Mouse (Mus musculus) forebrain, embryonic 12.5 days (tissue): ENCODE results near the gene Prtg. TPM values are rescaled to one million over a fixed set of nuclear protein-coding genes. Genes with fewer than 3 reads are reported as not detected.

Experiments
- ATAC-seq: fragments of 200-750 bp; cut with Nextera tagmentation; 2 replicates; pipeline ENCODE4 v1.8.0; 2017; ENCODE audit warnings: moderate TSS enrichment; ENCODE audit not compliant: low FRiP score
- H3K27ac ChIP-seq: fragments of 300-500 bp; sonication (generic); 2 replicates; pipeline ENCODE4 v1.5.1; 2016; ENCODE audit warnings: mild to moderate bottlenecking
- H3K27me3 ChIP-seq: fragments of 300-500 bp; sonication (generic); 2 replicates; pipeline ENCODE4 v1.6.1; 2016; ENCODE audit warnings: mild to moderate bottlenecking
- H3K36me3 ChIP-seq: fragments of 300-500 bp; sonication (generic); replicated peaks from 2 replicates; pipeline ENCODE4 v1.6.1; 2016; ENCODE audit warnings: mild to moderate bottlenecking
- H3K4me1 ChIP-seq: fragments of 300-500 bp; sonication (generic); 2 replicates; pipeline ENCODE4 v1.6.1; 2016
- H3K4me2 ChIP-seq: fragments of 300-500 bp; sonication (generic); 2 replicates; pipeline ENCODE4 v1.6.1; 2016; ENCODE audit warnings: mild to moderate bottlenecking, moderate library complexity
- H3K4me3 ChIP-seq: fragments of 300-500 bp; sonication (generic); replicated peaks from 2 replicates; pipeline ENCODE4 v1.5.1; 2016; ENCODE audit warnings: mild to moderate bottlenecking
- H3K9ac ChIP-seq: fragments of 300-500 bp; sonication (generic); 2 replicates; pipeline ENCODE4 v1.6.1; 2016; ENCODE audit warnings: mild to moderate bottlenecking
- H3K9me3 ChIP-seq: fragments of 300-500 bp; sonication (generic); 2 replicates; pipeline ENCODE4 v1.6.1; 2016
- WGBS: fragments of 180-500 bp; shearing (Covaris S2); methylation state at CpG from one replicate; pipeline ENCODE4 v1.1.7; 2016; 5-methylcytosine and 5-hydroxymethylcytosine counted together
- polyA plus RNA-seq: library from polyadenylated mRNA; unstranded; fragments of >200 nt; fragmentation: Nextera tagmentation; extraction: Ambion mirVana; gene quantifications from 2 replicates; pipeline ENCODE4 v1.2.1, GENCODE M21; 2016

Gene Prtg
- polyA plus RNA-seq, 1 experiment from 2014 or later = 1.7 TPM

DNA sequence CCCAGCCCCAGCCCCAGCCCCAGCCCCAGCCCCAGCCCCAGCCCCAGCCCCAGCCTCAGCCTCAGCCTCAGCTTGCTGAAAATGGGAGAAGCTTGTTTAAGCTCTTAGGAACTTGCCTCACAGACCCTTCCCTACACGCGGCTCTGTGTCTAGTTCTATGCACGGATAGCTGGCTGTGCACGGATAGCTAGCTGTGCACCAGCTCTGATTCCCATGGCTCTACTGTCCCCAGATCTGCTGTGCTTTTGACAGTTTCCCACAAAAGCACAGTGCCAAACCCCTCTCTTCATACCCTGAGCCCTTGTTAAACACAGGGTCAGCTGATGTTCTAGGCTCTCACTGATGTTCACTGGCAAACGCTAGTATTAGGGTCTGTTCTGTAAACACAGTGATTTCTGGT lies 86.1 kb downstream of the Prtg start:
- H3K36me3 ChIP-seq = peaks cover 5% of the 10 kb centered on the region
- H3K27ac ChIP-seq = no peak overlapping the region
- no peak overlapping the region for H3K4me2 ChIP-seq
- no peak overlapping the region for H3K9ac ChIP-seq
- no peaks in the 10 kb centered on the region for H3K4me1 ChIP-seq
- no peaks in the 10 kb centered on the region for H3K9me3 ChIP-seq
- ATAC-seq = no peak
- no peaks in the 10 kb centered on the region for H3K27me3 ChIP-seq
- 93% methylated on average over 5 of the region's 5 CpGs for WGBS
- H3K4me3 ChIP-seq = no peak overlapping the region

- Histone ChIP-seq H3K36me3 (peaks cover 5% of the 10 kb centered on the region), H3K4me2 (no peak overlapping the region), H3K27me3 (no peaks in the 10 kb centered on the region), H3K27ac (no peak overlapping the region), H3K4me1 (no peaks in the 10 kb centered on the region), H3K9me3 (no peaks in the 10 kb centered on the region), H3K9ac (no peak overlapping the region), H3K4me3 (no peak overlapping the region)
- no peak for ATAC-seq
- WGBS = 95% methylated on average over 6 of the region's 6 CpGs
Observed at GRCm38 (mm10) chr9:72894796-72895352, 88.2 kb downstream of the Prtg start.

- 93% methylated on average over 8 of the region's 8 CpGs for WGBS
- Histone ChIP-seq H3K4me1 (no peaks in the 10 kb centered on the region), H3K4me2 (no peak overlapping the region), H3K9ac (no peak overlapping the region), H3K27me3 (no peaks in the 10 kb centered on the region), H3K9me3 (no peaks in the 10 kb centered on the region), H3K27ac (no peak overlapping the region), H3K36me3 (0 out of 2 replicates have a peak, but pooled peaks cover 2% of the 10 kb centered on the region), H3K4me3 (no peak overlapping the region)
- ATAC-seq = no peak
Observed at GRCm38 (mm10) chr9:72902057-72902456, 95.4 kb downstream of the Prtg start.

GRCm38 (mm10) chr9:72902611-72903010 lies 95.9 kb downstream of the Prtg start:
- H3K9me3 ChIP-seq = no peaks in the 10 kb centered on the region

GRCm38 (mm10) chr9:72906693-72907103 lies 100.0 kb downstream of the Prtg start:
- no peaks in the 10 kb centered on the region for H3K4me1 ChIP-seq
- no peaks in the 10 kb centered on the region for H3K27me3 ChIP-seq
- ATAC-seq = no peak
- no peak overlapping the region for H3K4me2 ChIP-seq
- no peak overlapping the region for H3K27ac ChIP-seq
- no peaks in the 10 kb centered on the region for H3K9me3 ChIP-seq
- peaks cover 6% of the 10 kb centered on the region for H3K36me3 ChIP-seq
- no peak overlapping the region for H3K4me3 ChIP-seq
- H3K9ac ChIP-seq = no peak overlapping the region
- 82% methylated on average over 6 of the region's 6 CpGs for WGBS

More at GRCm38 (mm10) chr9:72902611-72903010, 95.9 kb downstream of the Prtg start:
- no peak overlapping the region for H3K9ac ChIP-seq
- no peak overlapping the region for H3K4me2 ChIP-seq
- H3K4me3 ChIP-seq = no peak overlapping the region
- no peaks in the 10 kb centered on the region for H3K27me3 ChIP-seq
- no peak overlapping the region for H3K27ac ChIP-seq
- H3K36me3 ChIP-seq = 0 out of 2 replicates have a peak, but pooled peaks cover 2% of the 10 kb centered on the region
- 98% methylated on average over 5 of the region's 5 CpGs for WGBS
- no peak for ATAC-seq
- no peaks in the 10 kb centered on the region for H3K4me1 ChIP-seq

DNA sequence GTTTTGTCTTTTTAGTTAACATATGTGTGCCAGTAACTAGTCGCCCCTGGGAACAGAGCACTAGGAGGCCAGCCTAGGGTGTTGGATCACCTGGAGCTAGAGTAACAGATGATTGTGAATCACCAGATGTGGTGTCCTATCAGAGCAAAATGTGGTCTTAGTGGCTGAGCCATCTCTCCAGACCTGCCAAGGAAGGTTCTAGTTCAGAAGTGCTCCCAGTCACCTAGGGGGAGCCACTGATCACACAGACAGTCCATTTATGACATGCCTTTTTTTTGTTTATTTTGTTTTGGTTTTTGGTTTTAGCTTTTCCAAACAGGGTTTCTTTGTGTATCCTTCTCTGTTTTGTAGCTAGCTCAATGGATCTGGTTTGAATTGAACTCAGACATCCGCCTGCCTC lies 104.7 kb downstream of the Prtg start:
- Histone ChIP-seq H3K36me3 (peaks cover 8% of the 10 kb centered on the region), H3K4me1 (no peaks in the 10 kb centered on the region), H3K27ac (no peak overlapping the region), H3K4me3 (no peak overlapping the region), H3K9me3 (no peaks in the 10 kb centered on the region), H3K27me3 (no peaks in the 10 kb centered on the region), H3K4me2 (no peak overlapping the region), H3K9ac (no peak overlapping the region)
- WGBS = 88% methylated on average over 2 of the region's 2 CpGs
- no peak for ATAC-seq

GRCm38 (mm10) chr9:72913551-72913950 lies 106.9 kb downstream of the Prtg start:
- no peak overlapping the region for H3K4me2 ChIP-seq
- no peak for ATAC-seq
- H3K4me1 ChIP-seq = no peaks in the 10 kb centered on the region
- no peak overlapping the region for H3K27ac ChIP-seq
- peaks cover 5% of the 10 kb centered on the region for H3K36me3 ChIP-seq
- 83% methylated on average over 6 of the region's 6 CpGs for WGBS
- H3K4me3 ChIP-seq = no peak overlapping the region
- H3K9me3 ChIP-seq = no peaks in the 10 kb centered on the region
- H3K27me3 ChIP-seq = no peaks in the 10 kb centered on the region
- H3K9ac ChIP-seq = no peak overlapping the region

DNA sequence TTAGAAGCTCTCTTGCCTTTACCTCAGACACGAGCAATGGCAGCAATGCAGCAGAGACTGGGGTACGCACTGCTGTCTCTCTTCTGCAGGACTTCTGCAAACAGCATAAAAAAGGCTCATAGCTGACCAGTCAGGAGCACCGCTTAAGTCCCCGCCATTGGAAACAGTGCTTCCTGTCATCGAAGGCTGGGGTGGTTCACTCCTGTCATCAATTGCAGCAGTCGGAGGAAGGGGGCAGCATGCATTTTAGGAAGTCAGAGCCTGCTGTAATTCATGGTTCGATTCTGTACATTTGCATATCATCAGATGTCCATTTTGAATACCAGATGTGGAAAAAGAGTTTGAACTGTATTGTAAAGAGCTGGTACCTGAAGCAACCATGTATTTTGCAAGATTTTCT lies 109.1 kb downstream of the Prtg start:
- Histone ChIP-seq H3K4me1 (no peaks in the 10 kb centered on the region), H3K4me3 (no peak overlapping the region), H3K9me3 (no peaks in the 10 kb centered on the region), H3K27ac (no peak overlapping the region), H3K9ac (no peak overlapping the region), H3K27me3 (no peaks in the 10 kb centered on the region), H3K4me2 (no peak overlapping the region), H3K36me3 (peaks cover 5% of the 10 kb centered on the region; the same call in 1 of the 2 replicates)
- 82% methylated on average over 7 of the region's 7 CpGs for WGBS
- no peak for ATAC-seq

DNA sequence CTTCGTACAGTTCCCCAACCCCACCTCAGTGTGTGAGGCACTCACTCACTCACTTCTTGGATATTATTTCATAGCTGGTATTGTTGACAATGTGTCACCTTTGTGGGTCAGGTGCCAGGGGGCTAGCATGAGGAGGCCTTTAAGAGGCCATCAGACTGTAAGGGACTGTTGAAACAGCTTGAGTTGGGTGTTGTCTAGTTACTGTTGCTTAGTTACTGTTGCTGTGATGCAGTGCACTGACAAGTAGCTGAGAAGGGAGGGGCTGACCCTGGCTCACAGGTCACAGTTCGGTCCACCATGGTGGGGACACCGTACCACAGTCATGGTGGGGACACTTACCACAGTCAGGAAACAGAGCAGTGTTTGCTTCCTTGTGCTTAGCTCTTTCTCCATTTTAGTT lies 116.4 kb downstream of the Prtg start:
- Histone ChIP-seq H3K27me3 (peaks cover 11% of the 10 kb centered on the region), H3K27ac (no peak overlapping the region), H3K9ac (no peak overlapping the region), H3K4me2 (no peak overlapping the region), H3K4me1 (peaks cover 24% of the 10 kb centered on the region), H3K9me3 (no peaks in the 10 kb centered on the region), H3K4me3 (no peak overlapping the region), H3K36me3 (no peaks in the 10 kb centered on the region)
- 89% methylated on average over 3 of the region's 3 CpGs for WGBS
- no peak for ATAC-seq

DNA sequence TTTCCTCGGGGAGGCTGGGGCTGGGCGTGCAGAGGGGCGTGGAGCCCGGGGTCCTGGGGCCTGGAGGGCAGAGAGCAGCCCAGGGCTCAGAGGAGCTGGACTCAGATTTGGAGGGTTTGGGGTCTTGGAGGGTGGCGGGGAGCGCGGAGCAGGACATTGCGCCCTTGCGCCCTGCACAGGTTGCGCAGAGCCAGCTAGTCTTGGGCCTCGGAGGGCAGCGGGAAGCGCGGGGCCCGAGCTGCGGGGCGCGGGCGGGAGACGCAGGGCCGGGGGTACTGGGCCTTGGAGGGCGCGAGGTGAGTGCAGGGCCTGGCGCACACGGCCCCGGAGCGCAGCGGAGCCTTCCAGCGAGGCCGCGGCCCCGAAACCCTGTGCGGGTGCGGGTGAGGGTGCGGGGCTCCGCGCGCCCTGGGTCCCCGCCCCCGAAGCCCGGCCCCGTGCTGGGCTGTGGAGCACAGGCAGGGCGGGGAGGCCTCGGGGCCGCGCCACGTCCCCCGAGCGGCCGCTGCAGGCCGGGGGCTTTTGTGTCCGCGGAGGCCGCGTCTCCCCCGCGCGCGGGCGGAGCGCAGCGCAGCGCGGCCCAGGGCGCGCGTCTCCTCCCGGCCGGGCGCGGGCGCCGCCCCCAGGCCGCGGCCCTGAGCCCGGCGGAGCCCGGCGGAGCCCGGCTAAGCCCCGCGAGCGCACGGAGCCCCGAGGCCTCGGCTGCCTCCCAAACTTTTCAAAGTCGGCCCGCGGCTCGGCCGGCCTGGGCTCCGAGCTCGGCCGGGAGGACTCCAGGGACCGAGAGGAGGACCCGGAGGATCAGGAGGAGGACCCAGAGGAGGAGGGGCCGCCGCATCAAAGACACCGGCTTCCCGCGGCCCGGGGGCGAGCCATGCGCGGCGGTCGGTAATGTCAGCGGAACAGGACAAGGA lies 118.6 kb downstream of the Prtg start, which contains the start of gene Pygo1:
Gene Pygo1, plus strand, starts transcription at position 625 of the 914 bp plus-strand sequence.
- peak within 1 kb of the TSS; percentile 88 for H3K27ac ChIP-seq
- peaks cover 11% of the 10 kb centered on the region for H3K27me3 ChIP-seq
- ATAC-seq = peak; percentile 85
- WGBS = 1% methylated on average over 84 of the region's 108 CpGs
- peak within 1 kb of the TSS; percentile 95 for H3K4me2 ChIP-seq
- no peaks in the 10 kb centered on the region for H3K9me3 ChIP-seq
- peaks cover 24% of the 10 kb centered on the region for H3K4me1 ChIP-seq
- peak within 1 kb of the TSS; percentile 96 for H3K9ac ChIP-seq
- H3K4me3 ChIP-seq = peak within 1 kb of the TSS; percentile 82
- no peaks in the 10 kb centered on the region; the same call in 1 of the 2 replicates for H3K36me3 ChIP-seq

- peak overlapping the region; percentile 95 for H3K4me2 ChIP-seq
- WGBS = under 1% methylated on average over 20 of the region's 20 CpGs
Observed at GRCm38 (mm10) chr9:72925935-72926258, 119.2 kb downstream of the Prtg start.

DNA sequence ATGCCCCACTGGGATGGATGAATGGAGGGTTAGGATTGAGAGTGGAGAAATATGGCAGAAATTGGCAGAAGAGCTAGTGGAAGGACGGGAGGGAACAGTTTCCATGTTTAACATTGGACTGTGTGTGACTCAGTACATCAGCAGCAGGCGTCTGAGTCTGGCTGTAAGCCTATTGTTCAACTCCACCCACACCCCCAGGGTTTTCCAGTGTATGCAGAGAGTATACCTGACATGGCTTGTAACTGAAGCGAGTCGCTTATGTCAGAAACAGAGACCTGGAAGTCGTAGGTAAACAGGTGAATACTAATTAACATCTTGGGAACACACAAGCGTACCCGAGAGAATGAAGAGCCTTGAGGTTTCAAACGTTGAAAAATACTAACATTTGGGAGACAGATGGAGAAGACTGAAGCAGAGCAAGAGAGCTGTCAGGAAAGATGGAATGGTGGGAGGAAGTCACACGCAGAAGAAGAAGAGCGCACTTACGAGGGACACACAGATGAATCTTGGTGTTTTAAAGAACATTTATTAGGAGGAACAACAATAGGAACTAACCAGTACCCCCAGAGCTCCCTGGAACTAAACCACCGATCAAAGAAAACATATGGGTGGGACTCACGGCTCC lies 124.6 kb downstream of the Prtg start:
- no peak for ATAC-seq
- peaks cover 9% of the 10 kb centered on the region; the same call in 1 of the 2 replicates for H3K36me3 ChIP-seq

More at GRCm38 (mm10) chr9:72925935-72926258, 119.2 kb downstream of the Prtg start:
- Histone ChIP-seq H3K9ac (peak overlapping the region; percentile 96), H3K9me3 (no peaks in the 10 kb centered on the region), H3K36me3 (no peaks in the 10 kb centered on the region; the same call in 1 of the 2 replicates), H3K27me3 (peaks cover 11% of the 10 kb centered on the region), H3K4me1 (peaks cover 24% of the 10 kb centered on the region), H3K27ac (peak overlapping the region; percentile 88), H3K4me3 (peak overlapping the region; percentile 82)
- peak; percentile 78 for ATAC-seq

More for the DNA sequence above, 124.6 kb downstream of the Prtg start:
- Histone ChIP-seq H3K27me3 (no peaks in the 10 kb centered on the region), H3K9me3 (no peaks in the 10 kb centered on the region), H3K4me2 (no peak overlapping the region), H3K4me3 (no peak overlapping the region), H3K27ac (no peak overlapping the region), H3K9ac (no peak overlapping the region), H3K4me1 (peaks cover 18% of the 10 kb centered on the region)
- 81% methylated on average over 13 of the region's 13 CpGs for WGBS
